Mouse (Mus musculus) thymus, adult 18-20 months (tissue): ENCODE measurements around the gene Gm5849.
"Not testable (repeated sequence)": the region's sequence is repeated elsewhere in the genome, so short reads cannot be mapped to it uniquely, and the experiment has no call there.

ENCODE experiments used
- DNase-seq, 2 experiments: peaks; one replicate each; pipeline ENCODE4 v3.0.0; 2022; ENCODE audit warnings: mixed read lengths in 2 of 2

Gm5849 gene

DNA sequence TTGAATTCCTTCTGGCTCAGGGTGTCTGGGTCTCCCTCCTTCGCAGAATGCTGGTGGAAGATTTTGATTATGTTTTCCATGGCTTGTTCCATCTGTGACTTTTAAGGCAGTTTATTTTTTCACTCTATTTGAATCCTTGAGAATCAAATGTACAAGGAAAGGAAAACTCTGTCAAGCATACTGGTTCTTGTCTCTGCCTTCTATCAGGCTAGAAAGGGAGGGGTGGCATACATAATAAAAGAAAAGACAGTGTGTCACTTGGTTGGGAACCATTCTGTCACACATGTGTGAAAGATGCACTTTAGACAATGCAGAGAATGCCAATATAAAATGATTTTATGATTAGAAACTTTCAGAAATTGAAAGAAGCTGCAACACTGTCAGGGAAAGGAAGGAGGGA, at the start of gene Gm5849:
Gm5849 (minus strand) TSS at position 101 of the 400 bp plus-strand sequence.
- not testable (repeated sequence) for DNase-seq

DNA sequence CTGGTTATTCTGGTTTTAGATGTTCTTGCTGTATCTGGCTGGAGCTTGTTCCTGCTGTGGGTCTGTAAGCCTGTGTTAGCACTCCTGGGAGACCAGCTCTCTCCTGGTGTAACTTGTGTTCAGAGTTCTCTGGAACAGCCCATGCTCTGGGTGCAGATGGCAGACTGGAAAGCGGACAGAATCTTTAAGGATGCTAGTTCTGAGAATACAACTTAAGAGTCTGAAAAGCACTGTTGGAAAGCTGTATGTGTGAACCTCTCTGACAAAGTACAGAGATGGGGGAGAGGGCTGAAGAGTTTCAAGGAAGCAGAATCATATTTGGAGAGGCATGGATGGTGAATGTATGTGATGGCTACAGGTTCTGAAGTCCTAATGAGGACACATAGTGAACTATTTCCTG, 28.0 kb downstream of the Gm5849 start:
- DNase-seq: no peak

DNA sequence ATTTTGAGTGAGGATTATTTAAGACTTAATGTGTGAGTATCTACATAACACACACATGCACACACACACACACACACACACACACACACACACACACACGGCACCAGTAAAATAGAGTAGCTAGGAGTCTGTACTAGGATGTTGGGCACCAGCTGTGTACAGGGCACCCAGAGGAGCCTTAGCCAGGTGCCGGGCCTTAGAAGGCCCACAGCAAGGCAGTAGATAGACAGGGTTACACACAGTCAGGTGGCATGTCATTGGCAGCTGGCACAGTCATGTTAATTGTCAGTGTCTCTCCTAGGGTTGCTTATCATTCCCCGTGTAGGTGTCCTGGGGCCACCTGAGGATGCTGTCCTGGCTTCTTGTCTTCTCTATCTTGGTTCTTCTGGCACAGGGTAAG, 51.1 kb downstream of the Gm5849 start, which contains the start of gene Pglyrp4:
Pglyrp4 (plus strand) TSS at position 301 of the 400 bp plus-strand sequence.
- no peak for DNase-seq
